Mouse (Mus musculus) heart, postnatal 10 days (tissue): Measurements from ENCODE around the gene Haus7. TPM values are rescaled to one million over a fixed set of nuclear protein-coding genes. Genes with fewer than 3 reads are reported as not detected.
"Not testable (repeated sequence)": the region's sequence is repeated elsewhere in the genome, so short reads cannot be mapped to it uniquely, and the experiment has no call there.

Experiments
- DNase-seq, 2 experiments: peaks; one replicate each; pipeline ENCODE4 v3.0.0; 2021
- intact Hi-C: fragments of 180-260 bp; cut with DNase I; formaldehyde crosslinking; loops from one replicate; pipeline ENCODE4 v1.15.1; 2025
- total RNA-seq, 2 experiments: library from RNA; stranded (reverse); gene quantifications; 2 replicates each; pipeline ENCODE4 v1.2.3; 2021

The Haus7 gene
- total RNA-seq, 2 experiments from 2014 or later = 14.5 to 16.3 TPM

DNA sequence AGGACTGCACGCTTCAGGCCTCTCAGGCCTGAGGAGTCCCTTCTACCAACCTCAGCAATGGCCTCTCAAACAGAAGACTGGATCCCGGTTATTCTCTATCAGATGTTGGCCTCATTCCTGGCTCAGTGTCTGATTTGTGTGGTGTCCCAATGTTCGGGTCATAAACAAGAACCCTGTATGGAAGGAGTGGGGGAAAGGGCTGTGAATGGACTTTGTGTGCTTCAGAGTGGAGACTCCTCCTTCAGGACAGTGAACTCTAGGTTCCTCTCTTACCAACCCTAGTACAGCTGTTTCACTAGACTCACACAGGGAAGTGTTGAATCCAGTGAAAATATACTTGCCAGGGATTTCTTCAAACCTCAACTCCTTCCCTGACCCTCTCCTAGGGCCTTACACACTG, 9.5 kb upstream of the Haus7 start:
- intact Hi-C loops = no loop called here
- DNase-seq = no peak

DNA sequence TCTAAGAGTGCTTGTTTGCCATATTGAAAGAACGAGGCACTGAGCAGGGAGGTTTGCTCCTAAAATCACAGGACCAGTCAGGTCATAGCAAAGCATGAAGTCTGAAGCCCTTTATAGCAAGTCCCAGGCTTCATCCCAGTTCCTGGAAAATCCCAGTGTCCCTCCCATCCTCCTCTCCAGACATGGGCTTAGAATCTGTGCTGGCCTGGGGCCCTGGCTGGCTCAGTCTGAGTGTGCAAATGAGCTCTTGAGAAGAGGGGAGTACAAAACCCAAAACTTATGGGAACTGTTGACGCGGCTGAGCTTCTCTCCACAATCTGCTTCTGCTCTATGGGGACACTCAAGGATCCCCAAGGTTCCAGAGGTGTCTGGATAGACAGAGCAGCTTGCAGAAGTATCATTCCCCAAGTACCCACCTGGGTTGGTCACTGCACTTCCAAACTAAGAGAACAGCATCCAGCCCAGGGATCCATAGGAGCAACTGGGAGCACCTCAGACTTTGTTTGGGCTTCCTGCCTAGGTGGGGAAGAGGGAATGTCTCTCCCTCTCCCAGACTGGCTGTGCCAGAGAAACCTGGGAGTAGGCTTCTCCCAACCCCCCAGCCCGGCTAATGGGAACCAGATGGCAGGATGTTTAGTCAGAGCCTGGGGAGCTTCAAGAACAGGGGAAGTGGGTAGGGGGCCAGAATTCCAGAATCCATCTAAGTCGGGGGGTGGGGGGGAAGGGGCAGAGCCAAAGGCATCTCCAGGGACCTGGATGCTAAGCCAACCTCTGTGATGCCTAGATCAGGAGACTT, 8.8 kb upstream of the Haus7 start:
- DNase-seq = peak; percentile 53 to 62
- intact Hi-C loops = no loop called here

DNA sequence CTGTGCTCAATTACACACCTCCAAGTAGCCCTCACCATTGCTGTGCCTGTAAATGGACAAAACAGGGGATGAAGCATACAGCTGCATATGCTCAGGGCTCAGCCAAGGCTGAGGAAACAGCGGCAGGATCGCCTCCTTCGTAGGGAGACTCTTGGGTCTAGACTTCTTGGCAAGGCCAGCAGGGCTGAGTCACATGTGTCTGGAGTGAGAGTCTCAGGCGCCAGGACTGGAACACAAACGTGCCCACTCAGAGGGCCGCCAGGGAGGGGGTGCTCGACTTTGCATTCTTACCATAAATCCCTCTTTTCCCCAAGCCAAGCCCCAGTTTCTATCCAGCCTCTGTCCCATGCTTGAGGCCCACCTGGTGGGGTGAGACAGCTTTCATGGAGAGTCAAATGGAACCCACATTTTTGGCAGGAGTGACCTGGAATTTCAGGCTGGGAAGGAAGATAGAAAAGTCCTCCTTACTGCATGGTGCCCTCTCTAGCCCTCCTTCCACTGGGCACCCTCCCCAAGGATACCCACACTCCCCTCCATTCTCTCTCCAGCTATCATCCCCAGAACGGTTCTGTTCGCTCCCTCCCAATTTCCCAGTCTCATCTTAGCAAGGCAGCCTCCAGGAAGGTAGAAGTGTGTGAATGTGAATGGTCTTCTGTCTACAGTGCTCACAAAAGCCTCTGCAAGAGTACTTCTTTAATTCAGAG, 6.8 kb upstream of the Haus7 start:
- DNase-seq = peak; percentile 65 to 66
- intact Hi-C loops = no loop called here

DNA sequence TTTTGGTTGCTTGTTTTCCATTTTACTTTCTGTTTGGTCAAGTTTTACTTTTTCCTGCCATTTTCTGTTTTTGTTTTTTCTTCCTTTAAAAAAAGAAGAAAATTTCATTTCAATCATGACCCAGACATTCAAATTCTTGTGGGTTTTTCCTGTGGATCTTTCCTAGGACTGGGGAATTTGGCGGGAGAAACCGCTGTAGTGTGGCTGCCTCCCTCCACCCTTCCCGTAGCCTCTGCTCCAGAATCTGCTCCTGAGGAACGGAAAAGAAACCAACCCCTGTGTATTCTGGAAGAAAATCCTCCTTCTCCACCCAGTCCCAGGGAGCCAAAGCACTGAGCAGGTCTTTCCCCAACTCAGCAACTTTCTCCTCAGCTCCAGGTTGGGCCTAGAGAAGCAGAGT, 1.9 kb upstream of the Haus7 start:
- intact Hi-C loops = no loop called here
- DNase-seq = no peak

DNA sequence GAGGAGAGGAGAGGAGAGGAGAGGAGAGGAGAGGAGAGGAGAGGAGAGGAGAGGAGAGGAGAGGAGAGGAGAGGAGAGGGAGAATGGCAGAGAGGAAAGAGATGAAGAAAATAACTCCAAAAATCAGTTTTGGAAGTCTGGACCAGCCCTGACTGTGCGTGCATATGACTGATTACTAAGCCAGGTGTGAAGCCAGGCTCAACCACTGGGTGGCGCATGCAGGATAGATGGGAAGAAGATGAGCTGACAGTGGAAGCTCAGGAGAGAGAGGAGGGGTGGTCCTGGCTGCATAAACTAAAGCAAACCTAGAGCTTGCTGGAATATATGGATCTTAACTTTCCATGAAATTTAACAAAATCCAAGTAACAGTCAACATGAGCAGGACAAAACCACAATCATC, 6.9 kb downstream of the Haus7 start:
- DNase-seq = peak; percentile 60 to 74

DNA sequence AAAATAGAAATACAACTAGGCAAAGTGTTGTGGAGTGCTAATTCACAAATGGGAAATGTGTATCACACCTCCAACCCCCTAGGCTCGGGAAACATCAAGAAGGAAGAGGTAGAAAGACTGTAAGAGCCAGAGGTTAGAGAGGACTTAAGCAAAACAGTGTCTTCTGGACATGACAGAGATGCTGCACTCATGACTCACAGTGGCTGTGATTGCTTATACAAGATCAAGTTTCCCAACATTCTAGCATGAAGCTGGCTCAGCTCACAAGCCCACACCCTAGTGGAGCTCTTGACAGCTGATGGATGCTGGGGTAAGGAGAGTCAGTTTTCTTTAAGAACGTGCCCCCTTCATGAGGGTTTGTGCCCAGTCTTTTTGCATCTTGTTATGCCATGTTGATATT, 17.4 kb downstream of the Haus7 start:
- no peak for DNase-seq
- intact Hi-C loops = no loop called here

More for the DNA sequence above, 6.9 kb downstream of the Haus7 start:
- intact Hi-C loops = loop anchor here (1.0 kb wide), 1 partner anchor 41 kb away; no protein-coding TSS in a partner anchor

DNA sequence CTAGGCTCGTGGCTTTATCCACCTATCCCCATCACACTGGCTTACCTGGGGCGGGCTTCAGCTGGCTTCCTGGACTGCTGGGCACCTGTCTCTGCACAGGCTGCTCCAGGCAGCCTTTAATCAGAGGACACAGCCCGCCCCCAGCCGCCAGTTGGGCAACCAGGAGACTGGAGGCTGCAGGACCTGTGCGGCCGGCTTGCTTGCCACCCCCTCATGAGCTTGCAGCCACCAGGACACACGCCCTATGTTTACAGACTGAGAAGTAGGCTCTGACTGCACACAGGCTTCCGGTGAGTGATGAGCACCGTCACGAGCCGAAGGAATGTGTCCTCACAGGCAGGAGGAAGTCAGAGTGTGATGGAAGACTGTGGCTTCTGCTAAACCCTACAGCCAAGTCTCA, 23.6 kb downstream of the Haus7 start, which contains the start of gene Trex2:
TSS of gene Trex2 (minus strand) at position 93 of the 400 bp plus-strand sequence.
- intact Hi-C loops = no loop called here
- DNase-seq = no peak

DNA sequence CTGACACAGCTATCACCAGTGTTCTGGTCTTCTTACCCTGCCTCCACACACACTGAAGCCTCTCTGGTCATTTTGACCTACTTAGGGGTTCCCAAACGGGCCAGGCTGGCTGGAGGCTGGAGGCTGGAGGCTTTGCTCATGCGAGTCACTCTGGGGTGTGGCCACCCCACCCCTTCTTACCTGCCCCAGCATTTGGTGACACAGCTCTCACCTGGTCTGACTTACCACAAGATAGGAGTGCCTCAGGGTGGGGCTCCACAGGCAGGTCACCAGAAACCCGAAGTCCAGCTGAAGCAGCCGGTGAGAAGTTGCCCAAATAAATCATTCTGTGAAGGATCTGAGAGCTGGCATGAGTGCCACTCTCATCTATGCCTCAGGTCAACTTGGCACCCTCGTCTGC, 26.0 kb downstream of the Haus7 start:
- intact Hi-C loops = loop anchor here (5.0 kb wide), 2 partner anchors 121 to 381 kb away; no protein-coding TSS in a partner anchor
- no peak for DNase-seq

DNA sequence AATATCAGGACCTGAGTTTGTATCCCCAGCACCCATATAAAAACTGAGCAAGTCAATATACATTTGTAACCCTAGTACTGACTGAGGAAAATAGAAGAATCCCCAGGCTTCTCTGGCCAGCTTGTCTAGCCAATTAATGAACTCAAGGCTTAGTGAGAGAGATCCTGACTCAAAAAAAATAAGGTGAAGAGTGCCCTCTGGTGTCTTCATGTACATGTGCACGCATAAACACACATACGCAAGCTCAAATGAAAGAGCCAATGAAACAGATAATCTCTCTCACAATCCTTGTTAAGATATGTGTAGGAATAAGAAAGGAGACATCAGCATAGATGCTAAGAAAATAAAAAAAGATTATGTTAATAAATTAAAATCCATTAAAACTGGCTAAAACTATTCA, 28.8 kb downstream of the Haus7 start:
- DNase-seq = peak in 1 of 2 experiments; percentile 2
- intact Hi-C loops = loop anchor here (5.0 kb wide), 2 partner anchors 118 to 378 kb away; no protein-coding TSS in a partner anchor

DNA sequence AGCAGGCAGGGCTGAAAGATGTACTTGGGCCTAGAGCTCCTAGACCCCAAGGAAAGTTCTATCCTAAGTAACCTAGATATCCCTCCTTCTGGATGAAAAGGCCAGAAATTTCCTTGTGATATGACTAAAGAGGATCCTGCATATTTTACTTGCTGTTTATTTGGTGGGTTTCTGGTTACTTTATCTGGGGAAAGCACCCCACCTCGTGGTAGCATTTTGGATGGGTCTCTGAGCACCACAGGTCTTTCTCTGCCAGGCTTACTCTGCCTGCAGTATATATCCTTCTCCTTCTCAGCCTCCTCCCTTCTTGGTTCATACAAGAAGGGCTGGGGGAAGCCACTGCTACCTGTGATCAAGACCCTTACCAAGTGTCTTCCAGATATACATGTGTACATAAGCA, 46.1 kb downstream of the Haus7 start:
- intact Hi-C loops = no loop called here
- no peak for DNase-seq

DNA sequence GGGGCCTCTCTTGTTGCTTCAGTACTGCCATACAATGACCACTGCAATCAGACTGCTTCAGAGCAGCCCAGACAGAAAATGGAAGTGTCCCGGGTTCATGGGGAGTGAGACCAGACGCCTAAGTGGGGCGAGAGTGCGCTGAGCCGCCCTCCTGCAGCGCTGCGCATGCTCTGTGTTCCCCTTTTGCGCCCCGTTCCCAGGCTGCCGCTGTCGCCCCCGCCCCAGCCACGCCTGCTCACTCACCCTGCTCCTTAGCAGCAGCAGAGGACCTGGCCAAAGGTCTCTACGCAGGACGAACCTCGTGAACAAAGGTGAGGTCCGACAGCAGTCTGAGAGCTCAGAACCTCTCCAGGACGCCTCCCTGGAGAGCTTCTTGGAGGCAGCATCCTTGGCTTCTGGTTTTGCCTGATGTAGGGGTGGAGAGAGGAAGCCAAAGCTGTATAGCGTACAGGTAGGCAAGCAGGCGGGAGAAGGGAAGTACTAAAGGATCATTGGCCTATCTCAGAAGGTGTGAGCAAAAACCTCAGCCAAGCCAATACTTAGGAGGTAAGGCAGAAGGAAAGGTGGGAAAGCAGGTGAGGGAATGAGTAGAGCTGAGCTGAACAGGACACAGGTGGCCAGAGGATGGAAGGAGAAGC, 47.8 kb downstream of the Haus7 start, which contains the start of gene Zfp92:
TSS of gene Zfp92 (plus strand) at position 217 of the 638 bp plus-strand sequence.
- intact Hi-C loops = no loop called here
- no peak for DNase-seq

DNA sequence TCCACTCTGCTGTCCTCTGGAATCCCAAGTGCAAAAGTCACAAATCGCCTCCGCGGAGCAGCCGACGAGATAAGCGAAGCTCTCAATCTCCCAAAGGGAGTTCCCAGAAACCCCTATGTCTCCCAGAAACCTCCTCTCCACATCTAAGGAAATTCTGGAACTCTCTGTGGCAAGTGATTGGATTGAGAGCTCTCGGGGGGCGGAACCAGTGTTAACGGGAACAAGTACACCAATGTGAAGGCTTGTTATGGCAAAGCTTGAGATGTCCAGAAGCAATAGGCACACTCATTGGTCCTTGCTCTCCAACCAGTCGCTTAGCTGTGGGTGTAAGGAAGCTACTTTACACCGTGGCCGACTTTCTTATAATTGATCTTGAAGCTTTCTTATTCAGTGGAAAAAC, 57.2 kb downstream of the Haus7 start:
- DNase-seq = no peak
- intact Hi-C loops = no loop called here

DNA sequence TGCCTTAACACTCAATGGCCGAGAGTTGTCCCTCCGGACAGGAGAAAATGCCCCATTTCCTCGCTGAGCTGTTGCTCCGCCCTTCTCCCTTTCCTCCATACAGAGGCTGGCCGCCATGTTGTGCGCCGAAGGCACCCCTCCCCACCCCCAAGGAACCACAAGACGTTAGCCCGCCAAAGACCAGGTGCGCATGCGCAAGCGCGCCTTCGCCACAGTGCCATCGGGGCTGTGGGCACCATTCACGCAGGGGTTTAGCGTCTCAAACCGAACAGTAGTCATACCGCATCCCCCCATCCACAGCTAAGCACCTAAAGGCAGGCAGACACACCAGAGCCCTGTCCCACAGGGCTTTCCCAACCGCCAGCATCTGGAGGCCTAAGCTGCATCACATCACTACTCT, 57.9 kb downstream of the Haus7 start:
- intact Hi-C loops = no loop called here
- no peak for DNase-seq

DNA sequence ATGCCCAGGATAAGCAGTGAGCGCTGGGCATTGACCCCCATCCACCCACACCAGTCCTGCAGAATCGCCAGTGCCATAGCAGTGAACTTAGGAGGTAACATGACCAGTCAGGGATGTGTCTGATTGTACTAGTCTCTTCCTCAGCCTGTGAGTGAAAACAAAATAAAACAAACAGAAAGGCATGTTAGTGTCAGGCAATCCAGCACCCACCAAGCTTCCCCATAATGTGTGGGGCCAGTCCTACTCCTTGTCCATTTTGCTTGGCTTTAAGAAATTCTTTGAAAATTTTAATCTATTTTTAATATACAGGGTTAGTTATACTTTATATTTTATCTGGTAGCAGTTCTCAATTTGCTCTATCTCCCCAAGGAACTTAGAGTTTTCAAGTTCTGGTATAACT, 60.2 kb downstream of the Haus7 start, which contains the start of gene Gm18336:
TSS of gene Gm18336 (minus strand) at position 101 of the 400 bp plus-strand sequence.
- DNase-seq, intact Hi-C loops: not testable (repeated sequence)

DNA sequence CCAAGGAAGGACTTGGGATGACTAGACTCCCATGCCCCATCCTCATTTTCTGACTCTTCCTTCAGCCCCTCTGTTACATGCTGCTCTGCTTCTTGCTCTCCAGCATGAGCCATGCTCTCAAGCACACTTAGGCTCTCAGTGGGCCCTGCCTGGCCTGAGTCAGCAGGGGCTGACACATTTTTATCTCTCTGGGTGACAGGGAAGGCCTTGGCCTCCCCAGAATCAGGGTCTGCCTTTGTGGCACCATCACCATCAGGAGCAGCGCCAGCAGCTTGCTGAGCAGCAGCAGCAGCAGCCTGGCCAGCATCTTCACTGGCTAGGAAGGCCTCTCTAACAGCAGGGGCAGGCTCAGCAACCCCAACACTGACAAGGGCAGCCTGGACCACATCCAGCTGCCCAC, 62.4 kb downstream of the Haus7 start:
- DNase-seq = no peak
- intact Hi-C loops = no loop called here

DNA sequence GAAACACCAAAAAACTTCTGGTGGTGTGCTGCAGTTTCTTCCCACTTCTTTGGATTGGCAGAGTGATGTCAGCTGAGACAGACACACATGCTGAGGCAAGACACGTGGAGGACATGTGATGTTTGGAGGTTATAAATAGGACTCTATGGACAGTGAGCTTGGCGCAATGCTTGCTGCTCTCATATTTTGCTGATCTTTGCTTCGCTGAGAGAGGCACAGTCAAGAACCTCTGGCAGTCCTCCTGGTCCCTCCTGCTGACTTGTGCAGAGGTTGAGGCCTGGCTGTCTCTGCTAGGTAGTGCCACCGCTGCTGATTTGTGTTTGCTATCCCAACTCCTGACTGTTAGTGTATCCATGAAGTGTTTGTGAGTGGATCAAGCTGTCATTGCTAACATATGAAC, 67.4 kb downstream of the Haus7 start:
- intact Hi-C loops = no loop called here
- DNase-seq = no peak

Other genes with a start within 250 kb of the Haus7 start
- gene Xlr4b, start 244.7 kb downstream of the Haus7 start, total RNA-seq = 1 to 10 TPM in 1 of 2 experiments, under 1 TPM in 1; 0.77 to 1.2 TPM
- gene F8a, start 230.8 kb downstream of the Haus7 start, total RNA-seq = 1 to 10 TPM; 5.8 to 7.3 TPM
- gene Xlr4c, start 215.9 kb downstream of the Haus7 start, total RNA-seq = not detected
- not detected for gene Xlr3c, start 193.7 kb downstream of the Haus7 start, total RNA-seq
- not detected for gene Xlr5a, start 166.1 kb downstream of the Haus7 start, total RNA-seq
- not detected for gene Xlr5c, start 166.1 kb downstream of the Haus7 start, total RNA-seq
- not detected for gene Gm45015, start 122.2 kb downstream of the Haus7 start, total RNA-seq
- 1 to 10 TPM; 6.7 to 8.1 TPM for gene Zfp275, start 116.4 kb downstream of the Haus7 start, total RNA-seq
- not detected for gene Gm18336, start 60.3 kb downstream of the Haus7 start, total RNA-seq
- not detected for gene Zfp92, start 47.9 kb downstream of the Haus7 start, total RNA-seq
- gene Trex2, start 23.7 kb downstream of the Haus7 start, total RNA-seq = not detected
- gene Bgn, start 24.6 kb upstream of the Haus7 start, total RNA-seq = 100 to 1,000 TPM; 276 to 309 TPM
- under 1 TPM in 1 of 2 experiments, not detected in 1; 0.15 TPM for gene Atp2b3, start 44.0 kb upstream of the Haus7 start, total RNA-seq
- gene Dusp9, start 180.4 kb upstream of the Haus7 start, total RNA-seq = under 1 TPM in 1 of 2 experiments, not detected in 1; 0.14 TPM
- gene Pnck, start 201.1 kb upstream of the Haus7 start, total RNA-seq = 1 to 10 TPM; 8.0 to 8.4 TPM
- gene Slc6a8, start 214.1 kb upstream of the Haus7 start, total RNA-seq = 100 to 1,000 TPM; 112 to 126 TPM